Mouse (Mus musculus) forebrain, embryonic 11.5 days (tissue): ENCODE data around the gene Sash1. TPM values are rescaled to one million over a fixed set of nuclear protein-coding genes. Genes with fewer than 3 reads are reported as not detected.

Experiments
- ATAC-seq: fragments of 200-750 bp; cut with Nextera tagmentation; replicated peaks from 2 replicates; pipeline ENCODE4 v1.8.0; 2017; ENCODE audit warnings: moderate TSS enrichment; ENCODE audit not compliant: low FRiP score
- DNase-seq: peaks from one replicate; pipeline ENCODE4 v3.0.0-alpha.2; 2017; ENCODE audit warnings: low spot score
- H3K27ac ChIP-seq: fragments of 300-500 bp; sonication (generic); 2 replicates; pipeline ENCODE4 v1.5.1; 2014; ENCODE audit warnings: low read depth, low read length
- H3K27me3 ChIP-seq: fragments of 300-500 bp; sonication (generic); 2 replicates; pipeline ENCODE4 v1.6.1; 2014; ENCODE audit warnings: mild to moderate bottlenecking, low read length, mixed read lengths; ENCODE audit not compliant: control insufficient read depth, insufficient read depth
- H3K36me3 ChIP-seq: fragments of 300-500 bp; sonication (generic); 2 replicates; pipeline ENCODE4 v1.6.1; 2014; ENCODE audit warnings: mild to moderate bottlenecking, low read length, moderate library complexity, mixed read lengths; ENCODE audit not compliant: control insufficient read depth, insufficient read depth
- H3K4me1 ChIP-seq: fragments of 300-500 bp; sonication (generic); replicated peaks from 2 replicates; pipeline ENCODE4 v1.6.1; 2014; ENCODE audit warnings: low read length, mixed read lengths; ENCODE audit not compliant: control insufficient read depth, insufficient read depth
- H3K4me2 ChIP-seq: fragments of 300-500 bp; sonication (generic); 2 replicates; pipeline ENCODE4 v1.6.1; 2014; ENCODE audit warnings: low read depth, mild to moderate bottlenecking, low read length, moderate library complexity, mixed read lengths; ENCODE audit not compliant: severe bottlenecking
- H3K4me3 ChIP-seq: fragments of 300-500 bp; sonication (generic); 2 replicates; pipeline ENCODE4 v1.5.1; 2014; ENCODE audit warnings: low read depth, low read length
- H3K9ac ChIP-seq: fragments of 300-500 bp; sonication (generic); 2 replicates; pipeline ENCODE4 v1.6.1; 2014; ENCODE audit warnings: low read length
- H3K9me3 ChIP-seq: fragments of 300-500 bp; sonication (generic); 2 replicates; pipeline ENCODE4 v1.6.1; 2016; ENCODE audit warnings: low read length, mixed read lengths; ENCODE audit not compliant: control insufficient read depth
- WGBS: fragments of 180-500 bp; shearing (Covaris S2); extraction: QIAGEN DNeasy Blood & Tissue Kit; methylation state at CpG from one replicate; pipeline ENCODE4 v1.1.7; 2014; 5-methylcytosine and 5-hydroxymethylcytosine counted together
- polyA plus RNA-seq: library from polyadenylated mRNA; unstranded; fragments of >200 nt; fragmentation: Nextera tagmentation; extraction: Ambion mirVana; gene quantifications from 2 replicates; pipeline ENCODE4 v1.2.1, GENCODE M21; 2014

The Sash1 gene
- polyA plus RNA-seq, 1 experiment from 2014 or later: 2.2 TPM

GRCm38 (mm10) chr10:8878381-8878780 is 7.5 kb downstream of the Sash1 start:
- ATAC-seq: no peak
- WGBS: 76% methylated on average over 13 of the region's 13 CpGs
- no peak overlapping the region for H3K27ac ChIP-seq

DNA sequence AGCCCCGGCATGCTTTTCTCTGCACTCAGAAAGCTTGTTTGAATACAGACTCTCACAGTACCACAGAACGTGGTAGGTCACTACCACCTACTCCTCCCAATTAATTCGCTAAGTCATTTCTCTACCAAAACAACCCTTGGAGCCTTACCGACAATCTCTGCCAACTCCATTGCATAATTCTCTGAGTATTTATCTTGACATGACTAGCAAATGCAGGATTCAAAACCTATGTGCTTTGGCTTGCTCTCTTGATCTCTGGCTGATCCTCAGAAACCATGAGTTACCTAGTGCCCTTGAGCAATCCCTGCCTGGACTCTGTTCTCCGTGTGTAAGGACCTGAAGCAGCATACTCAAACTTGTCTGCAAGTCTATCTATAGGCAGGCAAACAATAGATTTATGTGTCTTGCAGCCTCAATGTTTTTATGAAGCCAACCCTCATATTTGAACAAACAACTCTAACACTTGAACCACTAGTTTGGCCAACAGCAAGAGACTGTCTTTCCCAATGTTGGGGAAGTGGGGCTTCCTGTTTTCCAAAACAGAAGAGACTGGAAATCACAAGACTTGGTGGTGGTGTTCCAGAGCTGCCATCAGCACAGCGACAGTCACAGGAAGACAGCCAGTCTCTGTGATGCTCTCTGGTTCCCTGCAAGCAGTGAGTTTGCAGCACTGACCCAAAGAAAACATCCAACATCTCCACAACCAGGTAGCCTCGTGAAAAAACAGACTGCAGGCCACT is 12.1 kb downstream of the Sash1 start:
- 86% methylated on average over 7 of the region's 7 CpGs for WGBS
- DNase-seq (no peak), ATAC-seq (no peak)
- Histone ChIP-seq H3K4me2 (no peak overlapping the region), H3K9me3 (no peaks in the 10 kb centered on the region), H3K36me3 (no peaks in the 10 kb centered on the region), H3K9ac (no peak overlapping the region), H3K4me1 (no peaks in the 10 kb centered on the region), H3K27ac (no peak overlapping the region), H3K27me3 (no peaks in the 10 kb centered on the region), H3K4me3 (no peak overlapping the region)

More at GRCm38 (mm10) chr10:8878381-8878780, 7.5 kb downstream of the Sash1 start:
- Histone ChIP-seq H3K9ac (no peak overlapping the region), H3K9me3 (no peaks in the 10 kb centered on the region), H3K4me2 (no peak overlapping the region), H3K36me3 (no peaks in the 10 kb centered on the region), H3K4me1 (0 out of 2 replicates have a peak, but pooled peaks cover 4% of the 10 kb centered on the region), H3K27me3 (no peaks in the 10 kb centered on the region; the same call in 1 of the 2 replicates), H3K4me3 (no peak overlapping the region)
- DNase-seq: no peak

DNA sequence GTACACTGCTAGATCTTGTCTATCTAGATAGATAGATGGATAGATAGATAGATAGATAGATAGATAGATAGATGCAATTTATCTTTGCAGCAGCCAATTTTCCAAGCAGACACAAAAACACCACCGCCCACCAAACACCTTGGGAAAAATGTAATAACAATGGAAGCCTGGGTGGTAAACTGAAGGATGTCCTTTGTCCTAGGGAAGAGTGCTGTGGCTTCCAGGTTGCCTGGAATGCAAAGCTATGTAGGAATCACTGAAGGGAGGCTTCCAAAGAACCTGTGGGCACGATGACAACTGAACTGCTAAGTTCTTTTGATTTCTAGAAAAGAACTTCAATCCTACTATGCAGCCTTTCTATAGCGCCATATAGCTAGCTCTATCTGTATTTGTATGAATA is 13.1 kb downstream of the Sash1 start:
- DNase-seq (no peak), ATAC-seq (no peak)
- Histone ChIP-seq H3K4me3 (no peak overlapping the region), H3K4me2 (no peak overlapping the region), H3K27ac (no peak overlapping the region), H3K9ac (no peak overlapping the region), H3K27me3 (no peaks in the 10 kb centered on the region), H3K9me3 (no peaks in the 10 kb centered on the region), H3K36me3 (no peaks in the 10 kb centered on the region), H3K4me1 (no peaks in the 10 kb centered on the region)
- 88% methylated on average over 3 of the region's 3 CpGs for WGBS

GRCm38 (mm10) chr10:8871935-8872334 is 13.9 kb downstream of the Sash1 start:
- Histone ChIP-seq H3K4me1 (no peaks in the 10 kb centered on the region), H3K36me3 (no peaks in the 10 kb centered on the region), H3K27me3 (no peaks in the 10 kb centered on the region), H3K9me3 (no peaks in the 10 kb centered on the region), H3K4me2 (no peak overlapping the region), H3K4me3 (no peak overlapping the region), H3K27ac (no peak overlapping the region), H3K9ac (no peak overlapping the region)
- ATAC-seq: no peak
- DNase-seq: no peak
- 88% methylated on average over 1 of the region's 1 CpGs for WGBS

DNA sequence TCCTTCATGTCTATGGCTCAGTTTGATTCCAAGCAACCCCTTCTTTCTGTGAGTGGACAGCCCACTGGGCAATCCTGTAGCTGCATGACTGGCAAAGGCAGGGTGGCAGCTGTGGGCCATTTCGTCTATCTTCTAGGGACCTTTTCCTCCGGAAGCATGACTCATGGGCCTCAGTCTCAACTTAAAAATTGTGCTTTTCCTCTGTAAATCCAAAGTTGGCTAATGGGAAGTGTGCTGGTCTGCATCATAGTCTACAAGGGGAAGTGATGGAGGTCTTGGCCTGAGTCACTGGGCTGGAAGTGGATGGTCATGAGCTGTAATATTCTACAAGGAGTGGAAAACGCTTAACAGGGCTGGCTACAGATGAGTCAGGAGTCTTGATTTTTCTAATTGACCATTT is 15.5 kb downstream of the Sash1 start:
- Histone ChIP-seq H3K9me3 (no peaks in the 10 kb centered on the region), H3K27ac (no peak overlapping the region), H3K4me1 (no peaks in the 10 kb centered on the region), H3K4me2 (no peak overlapping the region), H3K9ac (no peak overlapping the region), H3K4me3 (no peak overlapping the region), H3K36me3 (no peaks in the 10 kb centered on the region), H3K27me3 (no peaks in the 10 kb centered on the region)
- DNase-seq (no peak), ATAC-seq (no peak)
- WGBS: 89% methylated on average over 3 of the region's 3 CpGs

- no peaks in the 10 kb centered on the region for H3K36me3 ChIP-seq
- no peak overlapping the region for H3K4me3 ChIP-seq
- H3K4me1 ChIP-seq: no peaks in the 10 kb centered on the region
- no peak overlapping the region for H3K27ac ChIP-seq
- 87% methylated on average over 4 of the region's 4 CpGs for WGBS
- H3K9me3 ChIP-seq: no peaks in the 10 kb centered on the region
- H3K27me3 ChIP-seq: no peaks in the 10 kb centered on the region
- ATAC-seq: no peak
- H3K4me2 ChIP-seq: no peak overlapping the region
- DNase-seq: no peak
- no peak overlapping the region for H3K9ac ChIP-seq
Measured at GRCm38 (mm10) chr10:8866062-8866642, 19.7 kb downstream of the Sash1 start.

DNA sequence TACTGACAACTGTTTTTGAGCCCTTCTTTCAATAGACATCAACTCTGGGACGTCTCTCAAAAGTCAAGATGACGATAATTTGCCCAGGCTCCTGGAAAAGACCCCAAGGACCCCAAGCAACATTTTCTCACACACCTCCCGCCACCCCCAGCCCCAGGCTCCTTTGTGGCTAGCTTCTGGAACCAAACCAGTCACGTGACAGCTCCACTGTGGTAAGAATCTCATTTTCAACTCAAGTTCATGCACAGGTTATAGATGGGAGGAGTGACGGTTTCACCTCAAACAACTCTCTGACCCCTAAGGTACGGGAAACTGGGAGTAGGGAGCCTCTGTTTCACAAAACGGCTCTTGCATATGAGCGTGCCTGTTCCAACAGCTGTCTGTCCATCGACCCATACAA is 25.2 kb downstream of the Sash1 start:
- no peak overlapping the region for H3K4me2 ChIP-seq
- no peak overlapping the region for H3K27ac ChIP-seq
- H3K4me1 ChIP-seq: no peaks in the 10 kb centered on the region
- no peaks in the 10 kb centered on the region for H3K27me3 ChIP-seq
- no peak for DNase-seq
- no peak overlapping the region for H3K4me3 ChIP-seq
- 87% methylated on average over 9 of the region's 9 CpGs for WGBS
- ATAC-seq: no peak
- H3K9me3 ChIP-seq: no peaks in the 10 kb centered on the region
- no peaks in the 10 kb centered on the region for H3K36me3 ChIP-seq
- H3K9ac ChIP-seq: no peak overlapping the region

- Histone ChIP-seq H3K9me3 (no peaks in the 10 kb centered on the region), H3K36me3 (no peaks in the 10 kb centered on the region), H3K4me3 (no peak overlapping the region), H3K27me3 (no peaks in the 10 kb centered on the region), H3K9ac (no peak overlapping the region), H3K4me2 (no peak overlapping the region), H3K4me1 (no peaks in the 10 kb centered on the region), H3K27ac (no peak overlapping the region)
- WGBS: 94% methylated on average over 7 of the region's 7 CpGs
- DNase-seq (no peak), ATAC-seq (no peak)
Measured at GRCm38 (mm10) chr10:8858718-8859117, 27.2 kb downstream of the Sash1 start.

GRCm38 (mm10) chr10:8856942-8857341 is 28.9 kb downstream of the Sash1 start:
- H3K27ac ChIP-seq: no peak overlapping the region
- H3K4me3 ChIP-seq: no peak overlapping the region
- no peaks in the 10 kb centered on the region for H3K4me1 ChIP-seq
- DNase-seq (no peak), ATAC-seq (no peak)
- no peak overlapping the region for H3K4me2 ChIP-seq
- H3K36me3 ChIP-seq: no peaks in the 10 kb centered on the region
- H3K27me3 ChIP-seq: no peaks in the 10 kb centered on the region
- no peak overlapping the region for H3K9ac ChIP-seq
- WGBS: 95% methylated on average over 2 of the region's 2 CpGs
- H3K9me3 ChIP-seq: no peaks in the 10 kb centered on the region
